Mouse (Mus musculus): ENCODE data around the gene Syn2. TPM values are rescaled to one million over a fixed set of nuclear protein-coding genes. Genes with fewer than 3 reads are reported as not detected.
A peak's percentile ranks its signal among the peaks of the same experiment; 100 is the strongest.

Gene Syn2
- 47.5 and 51.2 TPM in 2 replicates for polyA plus RNA-seq (2012; rRNA removed)

DNA sequence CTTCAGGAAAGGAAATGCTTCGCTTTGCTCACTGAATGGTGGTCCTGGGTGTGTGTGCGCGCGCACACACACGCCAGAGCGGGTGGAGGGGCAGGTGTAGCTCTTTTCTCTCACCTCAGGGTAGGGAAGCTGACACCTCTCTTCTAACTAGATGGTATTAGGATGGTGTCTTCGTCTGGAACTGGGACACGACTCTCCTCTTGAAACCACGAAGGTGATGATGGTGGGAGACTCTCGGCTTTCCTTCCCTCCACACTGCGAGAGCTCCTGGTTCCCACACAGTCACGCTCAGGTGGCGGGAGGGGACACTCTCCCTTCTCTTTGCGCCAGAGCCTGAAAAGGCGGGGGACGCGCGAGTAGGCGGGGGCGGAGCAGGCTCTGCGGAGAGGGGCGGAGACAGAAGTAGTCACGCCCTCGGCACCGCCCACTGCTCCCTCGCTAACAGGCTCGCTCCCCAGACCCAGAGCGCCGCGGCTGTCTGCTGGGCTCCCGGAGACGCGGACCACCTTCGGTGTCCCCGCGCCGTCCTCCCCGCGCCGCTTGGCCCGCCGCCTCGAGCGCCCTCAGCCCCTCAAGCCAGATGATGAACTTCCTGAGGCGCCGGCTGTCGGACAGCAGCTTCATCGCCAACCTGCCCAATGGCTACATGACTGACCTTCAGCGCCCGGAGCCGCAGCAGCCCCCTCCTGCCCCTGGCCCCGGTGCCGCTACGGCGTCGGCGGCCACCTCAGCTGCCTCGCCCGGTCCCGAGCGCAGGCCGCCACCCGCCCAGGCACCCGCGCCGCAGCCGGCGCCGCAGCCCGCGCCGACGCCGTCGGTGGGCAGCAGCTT, at the start of gene Syn2:
TSS of gene Syn2 (plus strand) at position 402 of the 831 bp plus-strand sequence.
- DNase-seq (ENCODE audit: low read depth): peak; percentile 96
- TF ChIP-seq POLR2A (IDR thresholded peaks at IDR 0.05; ENCODE audit: borderline replicate concordance, extremely low read depth, insufficient read depth, insufficient read length, poor library complexity, severe bottlenecking) (peak; percentile 85; the same call in 1 of the 2 replicates), CTCF (IDR thresholded peaks at IDR 0.05; ENCODE audit: borderline replicate concordance, extremely low read depth, insufficient read depth, insufficient read length) (no peak)

DNA sequence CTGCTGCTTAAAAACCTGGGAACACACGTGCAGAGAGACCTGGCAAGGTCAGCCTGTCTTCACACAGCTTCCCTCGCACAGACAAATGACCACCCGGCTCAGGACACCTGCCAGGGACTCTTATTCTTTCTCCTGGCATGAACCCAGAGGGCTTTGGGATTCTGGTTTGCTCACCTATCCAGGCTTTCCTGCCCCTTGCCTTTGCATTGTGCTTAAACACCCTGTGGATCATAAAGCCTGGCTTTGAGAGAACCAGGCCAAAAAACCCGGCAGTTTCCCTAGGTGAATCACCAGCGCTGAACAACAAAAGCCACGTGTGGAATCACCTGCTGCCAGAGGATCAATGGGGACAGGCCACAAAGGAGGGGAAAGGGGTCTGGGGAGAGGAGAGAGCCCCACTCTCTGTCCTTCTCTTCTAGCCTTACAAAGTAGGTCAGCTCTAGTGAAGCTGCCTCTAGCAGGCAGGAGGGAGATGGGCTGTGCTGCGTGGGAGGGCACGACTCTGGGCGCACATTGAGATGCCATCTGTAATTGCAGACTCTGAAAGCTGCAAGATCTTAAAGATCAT, 49.3 kb upstream of the Syn2 start:
- no peak for DNase-seq (ENCODE audit: low read depth)
- no peak for TF ChIP-seq POLR2A (IDR thresholded peaks at IDR 0.05; ENCODE audit: borderline replicate concordance, extremely low read depth, insufficient read depth, insufficient read length, poor library complexity, severe bottlenecking)
- no peak for TF ChIP-seq CTCF (IDR thresholded peaks at IDR 0.05; ENCODE audit: borderline replicate concordance, extremely low read depth, insufficient read depth, insufficient read length)

DNA sequence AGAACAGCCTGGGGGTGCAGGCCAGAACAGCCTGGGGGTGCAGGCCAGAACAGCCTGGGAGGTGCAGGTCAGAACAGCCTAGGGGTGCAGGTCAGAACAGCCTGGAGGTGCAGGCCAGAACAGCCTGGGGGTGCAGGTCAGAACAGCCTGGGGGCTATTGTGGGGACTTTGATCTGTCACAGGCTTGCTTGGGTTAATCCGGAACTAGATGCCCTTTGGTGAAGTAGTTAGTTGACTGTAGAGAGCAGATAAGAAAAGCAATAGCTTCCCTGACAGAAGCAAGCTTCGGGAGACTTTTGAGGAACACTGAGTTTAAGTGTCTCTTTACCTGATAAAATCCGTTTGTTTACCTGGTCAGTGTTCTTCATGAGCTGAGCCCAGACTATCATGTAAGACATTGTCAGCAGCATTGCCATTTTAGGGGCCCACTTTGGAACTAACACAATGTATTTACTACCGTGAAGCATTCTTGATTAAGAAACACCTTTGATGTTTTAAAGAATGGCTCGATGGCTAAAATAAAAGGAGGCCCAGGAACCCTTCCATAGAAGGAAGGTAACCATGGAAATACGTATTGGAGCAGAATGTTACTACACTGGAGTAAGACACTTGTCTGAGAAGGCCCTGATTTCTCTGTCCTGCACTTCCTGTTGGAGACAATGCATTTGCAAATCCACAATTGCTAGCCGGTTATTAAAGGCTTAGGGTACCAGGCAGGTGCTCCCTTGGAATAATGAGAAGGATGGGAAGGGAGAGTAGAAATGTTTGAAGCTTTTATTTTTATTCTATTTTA, 46.2 kb upstream of the Syn2 start:
- no peak for DNase-seq (ENCODE audit: low read depth)

DNA sequence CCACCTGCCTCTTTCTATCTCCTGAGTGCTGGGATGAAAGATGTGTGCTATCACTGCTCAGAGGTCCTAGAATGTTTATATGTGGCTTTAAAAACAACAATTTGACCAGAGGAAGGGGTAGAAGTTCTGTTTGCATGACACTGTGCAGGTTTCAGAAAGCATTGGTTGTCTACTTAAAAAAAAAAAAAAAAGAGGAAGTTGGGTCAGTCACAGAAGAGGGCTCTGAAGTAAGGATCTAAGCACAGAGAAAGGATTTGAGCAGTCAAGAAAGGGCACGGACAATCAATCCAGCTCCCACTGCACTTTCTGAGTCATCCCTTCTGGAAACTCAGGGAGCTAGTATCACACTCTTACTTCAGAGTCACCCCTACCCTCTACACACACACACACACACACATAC, 43.0 kb upstream of the Syn2 start:
- TF ChIP-seq POLR2A (IDR thresholded peaks at IDR 0.05; ENCODE audit: borderline replicate concordance, extremely low read depth, insufficient read depth, insufficient read length, poor library complexity, severe bottlenecking) (no peak), CTCF (IDR thresholded peaks at IDR 0.05; ENCODE audit: borderline replicate concordance, extremely low read depth, insufficient read depth, insufficient read length) (no peak)
- DNase-seq (ENCODE audit: low read depth): no peak

More for the DNA sequence above, 46.2 kb upstream of the Syn2 start:
- TF ChIP-seq POLR2A (IDR thresholded peaks at IDR 0.05; ENCODE audit: borderline replicate concordance, extremely low read depth, insufficient read depth, insufficient read length, poor library complexity, severe bottlenecking) (no peak), CTCF (IDR thresholded peaks at IDR 0.05; ENCODE audit: borderline replicate concordance, extremely low read depth, insufficient read depth, insufficient read length) (no peak)

DNA sequence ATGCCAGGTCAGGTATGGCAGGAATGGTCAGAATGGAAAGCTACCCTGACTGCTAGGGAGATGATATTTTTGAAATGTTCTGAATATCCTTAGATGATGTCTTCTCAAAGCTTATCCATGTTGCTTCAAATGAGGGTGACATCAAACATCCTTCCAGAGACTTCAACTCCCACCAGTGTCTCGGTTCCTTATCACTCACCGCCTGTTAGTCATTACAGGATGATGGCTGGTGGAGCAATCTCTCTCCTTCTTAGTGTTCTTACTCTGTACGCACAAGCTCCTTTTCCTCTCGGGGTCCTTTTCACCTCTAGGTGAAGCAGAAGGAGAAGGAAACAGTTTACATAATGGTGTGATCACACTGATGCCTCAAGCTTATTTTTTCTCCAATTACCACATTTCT, 32.2 kb upstream of the Syn2 start:
- TF ChIP-seq POLR2A (IDR thresholded peaks at IDR 0.05; ENCODE audit: borderline replicate concordance, extremely low read depth, insufficient read depth, insufficient read length, poor library complexity, severe bottlenecking): no peak
- no peak for TF ChIP-seq CTCF (IDR thresholded peaks at IDR 0.05; ENCODE audit: borderline replicate concordance, extremely low read depth, insufficient read depth, insufficient read length)
- no peak for DNase-seq (ENCODE audit: low read depth)

DNA sequence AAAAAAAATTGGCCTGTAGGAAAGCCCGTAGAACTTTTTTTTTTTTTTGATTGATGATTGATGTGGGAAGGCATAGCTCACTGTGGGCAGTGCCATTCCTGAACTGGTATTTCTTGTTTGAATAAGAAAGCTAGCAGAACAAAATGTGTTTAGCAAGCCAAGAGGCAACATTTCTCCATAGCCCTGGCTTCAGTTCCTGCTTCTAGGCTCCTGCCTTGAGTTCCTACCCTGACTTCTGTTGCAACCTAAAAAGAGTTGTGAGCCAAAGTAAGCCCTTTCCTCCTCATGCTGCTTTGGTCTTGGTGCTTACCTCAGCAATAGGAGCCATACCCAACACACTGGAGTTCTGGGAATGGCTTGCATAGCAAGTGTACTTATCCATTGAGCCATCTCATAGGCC, 23.3 kb upstream of the Syn2 start:
- no peak for DNase-seq (ENCODE audit: low read depth)
- no peak for TF ChIP-seq POLR2A (IDR thresholded peaks at IDR 0.05; ENCODE audit: borderline replicate concordance, extremely low read depth, insufficient read depth, insufficient read length, poor library complexity, severe bottlenecking)
- no peak for TF ChIP-seq CTCF (IDR thresholded peaks at IDR 0.05; ENCODE audit: borderline replicate concordance, extremely low read depth, insufficient read depth, insufficient read length)

DNA sequence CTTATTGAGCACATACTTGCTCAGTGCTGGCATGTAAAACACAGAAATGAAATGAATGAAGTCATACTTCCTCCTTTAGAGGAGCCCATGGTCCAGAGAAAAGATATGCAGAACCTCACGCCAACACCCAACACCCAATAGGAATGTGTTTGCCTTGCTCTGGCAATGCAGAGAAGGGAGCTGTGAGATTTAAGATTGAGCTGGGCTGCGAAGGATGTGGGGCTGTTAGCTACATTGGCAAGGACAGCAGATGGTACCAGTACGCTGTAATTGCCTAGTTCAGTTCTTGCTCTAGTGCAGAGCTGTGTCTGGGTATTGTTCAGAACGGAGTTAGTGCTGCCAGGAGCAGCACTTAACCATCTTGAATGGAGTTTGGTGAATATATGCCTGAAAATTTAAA, 12.5 kb upstream of the Syn2 start:
- no peak for TF ChIP-seq POLR2A (IDR thresholded peaks at IDR 0.05; ENCODE audit: borderline replicate concordance, extremely low read depth, insufficient read depth, insufficient read length, poor library complexity, severe bottlenecking)
- no peak for TF ChIP-seq CTCF (IDR thresholded peaks at IDR 0.05; ENCODE audit: borderline replicate concordance, extremely low read depth, insufficient read depth, insufficient read length)
- peak; percentile 81 for DNase-seq (ENCODE audit: low read depth)

DNA sequence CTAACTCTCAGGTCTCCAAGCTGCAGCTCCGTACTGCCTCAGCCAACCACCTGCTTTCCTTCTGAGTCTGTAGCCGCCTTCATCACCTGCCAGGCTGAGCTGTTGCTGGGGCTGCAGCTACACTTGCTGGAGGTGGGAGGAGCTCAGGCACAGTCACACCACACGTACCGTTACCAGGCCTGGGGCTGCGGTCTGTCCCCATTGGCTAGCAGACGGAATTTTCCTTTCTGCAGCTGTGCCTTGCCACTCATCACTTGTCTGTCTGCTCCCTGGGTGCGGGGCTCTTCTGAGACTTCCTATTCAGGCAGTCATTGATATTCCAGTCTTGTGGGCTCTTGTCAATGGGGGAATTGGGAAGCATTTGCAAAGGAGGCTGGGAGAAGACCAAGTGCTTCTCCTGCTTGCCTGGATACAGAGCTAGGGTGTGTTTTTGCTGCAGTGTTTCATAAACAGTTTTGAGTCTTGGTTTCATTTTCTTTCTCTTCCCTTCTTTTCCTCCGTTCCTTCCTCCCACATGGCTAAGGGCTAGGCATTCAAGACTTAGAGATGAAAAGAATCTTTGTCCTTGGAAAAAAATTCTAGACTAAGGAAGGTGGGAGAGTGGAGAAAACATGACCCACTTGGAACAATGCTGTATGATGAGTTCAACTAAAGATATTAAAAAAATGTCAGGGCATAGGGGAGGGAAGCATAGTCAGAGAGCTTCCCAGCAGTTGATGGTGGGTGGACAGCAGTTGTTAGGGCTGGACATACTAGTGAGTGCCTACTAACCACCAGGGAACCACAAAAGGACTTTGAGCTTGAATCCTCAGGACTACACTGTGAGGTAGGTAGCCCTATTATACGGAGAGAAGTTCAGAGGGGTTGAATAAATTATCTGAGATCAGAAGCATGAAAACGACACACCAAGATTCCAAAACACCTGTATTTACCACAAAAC, 11.2 kb upstream of the Syn2 start:
- DNase-seq (ENCODE audit: low read depth): peak; percentile 97
- no peak for TF ChIP-seq POLR2A (IDR thresholded peaks at IDR 0.05; ENCODE audit: borderline replicate concordance, extremely low read depth, insufficient read depth, insufficient read length, poor library complexity, severe bottlenecking)
- TF ChIP-seq CTCF (IDR thresholded peaks at IDR 0.05; ENCODE audit: borderline replicate concordance, extremely low read depth, insufficient read depth, insufficient read length): no peak

DNA sequence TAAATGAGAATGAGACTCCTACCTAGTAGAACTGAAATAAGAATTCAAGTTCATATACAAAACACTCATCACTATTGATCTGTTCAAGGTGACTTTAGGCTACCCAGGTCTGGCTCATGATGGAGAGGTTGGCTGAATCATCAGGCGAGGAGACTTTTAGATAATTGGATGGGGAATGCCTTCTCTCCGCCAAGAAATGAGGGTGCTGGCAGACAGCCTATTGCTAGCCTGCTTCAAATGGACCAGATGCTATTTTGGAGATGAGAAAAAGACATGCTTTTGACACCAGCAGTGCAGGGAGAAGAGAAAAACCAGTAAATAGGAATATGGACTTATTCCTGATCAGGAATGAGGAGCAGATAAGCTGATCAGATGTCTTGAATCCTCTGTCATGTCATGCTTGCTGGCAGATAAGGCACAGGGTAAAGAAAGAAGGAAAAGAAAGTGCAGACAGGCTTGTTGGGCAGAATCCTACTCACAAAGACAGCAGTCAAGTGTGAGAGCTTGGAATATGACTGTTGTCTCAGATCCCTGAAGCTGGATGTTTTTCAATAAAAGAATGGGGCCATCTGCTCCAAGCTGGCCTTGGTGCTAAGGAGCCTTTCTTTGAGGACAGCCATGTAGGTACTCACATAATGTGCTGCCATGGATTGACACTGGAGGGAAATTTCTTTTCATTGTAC, 9.9 kb upstream of the Syn2 start:
- DNase-seq (ENCODE audit: low read depth): peak; percentile 89

DNA sequence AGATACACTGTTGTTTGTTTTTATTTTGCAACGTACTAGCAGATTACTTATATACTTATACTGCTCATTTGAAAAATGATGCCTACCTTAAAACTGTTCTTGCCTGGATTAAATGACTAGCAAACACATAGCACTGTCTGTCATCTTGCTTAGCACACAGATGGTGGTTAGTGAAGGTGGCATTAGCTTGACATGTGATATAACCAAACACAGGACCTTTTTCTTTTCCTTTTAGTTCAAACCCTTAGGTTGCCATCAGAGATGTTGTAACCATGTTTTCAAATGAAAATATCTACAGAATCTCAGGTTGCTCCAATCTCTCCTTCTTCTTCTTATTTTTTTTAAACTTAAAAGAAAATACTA, 9.4 kb upstream of the Syn2 start:
- TF ChIP-seq CTCF (IDR thresholded peaks at IDR 0.05; ENCODE audit: borderline replicate concordance, extremely low read depth, insufficient read depth, insufficient read length) (no peak), POLR2A (IDR thresholded peaks at IDR 0.05; ENCODE audit: borderline replicate concordance, extremely low read depth, insufficient read depth, insufficient read length, poor library complexity, severe bottlenecking) (no peak)
- DNase-seq (ENCODE audit: low read depth): peak; percentile 72

More for the DNA sequence above, 9.9 kb upstream of the Syn2 start:
- TF ChIP-seq CTCF (IDR thresholded peaks at IDR 0.05; ENCODE audit: borderline replicate concordance, extremely low read depth, insufficient read depth, insufficient read length) (no peak), POLR2A (IDR thresholded peaks at IDR 0.05; ENCODE audit: borderline replicate concordance, extremely low read depth, insufficient read depth, insufficient read length, poor library complexity, severe bottlenecking) (no peak)
